Mouse (Mus musculus): ENCODE data around the gene Mrgprf. TPM values are rescaled to one million over a fixed set of nuclear protein-coding genes. Genes with fewer than 3 reads are reported as not detected.

The Mrgprf gene
- polyA plus RNA-seq, 2 experiments: 7.0 to 8.4 TPM

GRCm38 (mm10) chr7:145266011-145266410 is 34.6 kb upstream of the Mrgprf start:
- DNase-seq (ENCODE audit: low spot score) (no peak), ATAC-seq (ENCODE audit: low FRiP score, low read depth) (no peak)
- no peak overlapping the region for H3K4me3 ChIP-seq (replicated peaks; ENCODE audit: low read length)
- H3K9ac ChIP-seq (ENCODE audit: low read depth, low read length, severe bottlenecking): no peak overlapping the region
- H3K36me3 ChIP-seq (ENCODE audit: control insufficient read depth, insufficient read depth, low read length): peaks cover 58% of the 10 kb centered on the region
- no peak overlapping the region for H3K4me2 ChIP-seq (replicated peaks; ENCODE audit: low read depth, low read length, severe bottlenecking)
- no peak for TF ChIP-seq POLR2A (IDR thresholded peaks at IDR 0.05; ENCODE audit: borderline replicate concordance, extremely low read depth, insufficient read depth, insufficient read length)
- no peaks in the 10 kb centered on the region for H3K4me1 ChIP-seq (ENCODE audit: control insufficient read depth, insufficient read depth, low read length)
- 91% methylated on average over 2 of the region's 2 CpGs for WGBS
- H3K9me3 ChIP-seq (ENCODE audit: control insufficient read depth, low read length): no peaks in the 10 kb centered on the region
- H3K27me3 ChIP-seq (ENCODE audit: control insufficient read depth, insufficient read depth, low read length): no peaks in the 10 kb centered on the region
- H3K27ac ChIP-seq (replicated peaks; ENCODE audit: low read depth, low read length): no peak overlapping the region

GRCm38 (mm10) chr7:145268890-145269289 is 31.7 kb upstream of the Mrgprf start:
- no peak overlapping the region for H3K4me2 ChIP-seq (replicated peaks; ENCODE audit: low read depth, low read length, severe bottlenecking)
- no peak overlapping the region for H3K27ac ChIP-seq (replicated peaks; ENCODE audit: low read depth, low read length)
- no peak overlapping the region for H3K9ac ChIP-seq (ENCODE audit: low read depth, low read length, severe bottlenecking)
- DNase-seq (ENCODE audit: low spot score): no peak
- H3K4me3 ChIP-seq (replicated peaks; ENCODE audit: low read length): no peak overlapping the region
- no peak for ATAC-seq (ENCODE audit: low FRiP score, low read depth)
- no peak for TF ChIP-seq POLR2A (IDR thresholded peaks at IDR 0.05; ENCODE audit: borderline replicate concordance, extremely low read depth, insufficient read depth, insufficient read length)
- peaks cover 80% of the 10 kb centered on the region for H3K36me3 ChIP-seq (ENCODE audit: control insufficient read depth, insufficient read depth, low read length)
- no peaks in the 10 kb centered on the region for H3K4me1 ChIP-seq (ENCODE audit: control insufficient read depth, insufficient read depth, low read length)
- no peaks in the 10 kb centered on the region for H3K9me3 ChIP-seq (ENCODE audit: control insufficient read depth, low read length)
- 92% methylated on average over 7 of the region's 7 CpGs for WGBS
- no peaks in the 10 kb centered on the region for H3K27me3 ChIP-seq (ENCODE audit: control insufficient read depth, insufficient read depth, low read length)

GRCm38 (mm10) chr7:145270955-145271354 is 29.7 kb upstream of the Mrgprf start:
- H3K9ac ChIP-seq (ENCODE audit: low read depth, low read length, severe bottlenecking): no peak overlapping the region
- H3K4me2 ChIP-seq (replicated peaks; ENCODE audit: low read depth, low read length, severe bottlenecking): no peak overlapping the region
- TF ChIP-seq POLR2A (IDR thresholded peaks at IDR 0.05; ENCODE audit: borderline replicate concordance, extremely low read depth, insufficient read depth, insufficient read length): no peak
- ATAC-seq (ENCODE audit: low FRiP score, low read depth) (no peak), DNase-seq (ENCODE audit: low spot score) (no peak)
- H3K4me3 ChIP-seq (replicated peaks; ENCODE audit: low read length): no peak overlapping the region
- H3K9me3 ChIP-seq (ENCODE audit: control insufficient read depth, low read length): no peaks in the 10 kb centered on the region
- no peaks in the 10 kb centered on the region for H3K27me3 ChIP-seq (ENCODE audit: control insufficient read depth, insufficient read depth, low read length)
- no peaks in the 10 kb centered on the region for H3K4me1 ChIP-seq (ENCODE audit: control insufficient read depth, insufficient read depth, low read length)
- 94% methylated on average over 5 of the region's 5 CpGs for WGBS
- H3K27ac ChIP-seq (replicated peaks; ENCODE audit: low read depth, low read length): no peak overlapping the region
- peaks cover 86% of the 10 kb centered on the region for H3K36me3 ChIP-seq (ENCODE audit: control insufficient read depth, insufficient read depth, low read length)

GRCm38 (mm10) chr7:145275488-145275887 is 25.1 kb upstream of the Mrgprf start:
- no peak for TF ChIP-seq POLR2A (IDR thresholded peaks at IDR 0.05; ENCODE audit: borderline replicate concordance, extremely low read depth, insufficient read depth, insufficient read length)
- Histone ChIP-seq H3K36me3 (ENCODE audit: control insufficient read depth, insufficient read depth, low read length) (peaks cover 76% of the 10 kb centered on the region), H3K4me2 (replicated peaks; ENCODE audit: low read depth, low read length, severe bottlenecking) (no peak overlapping the region), H3K27ac (replicated peaks; ENCODE audit: low read depth, low read length) (no peak overlapping the region), H3K4me1 (ENCODE audit: control insufficient read depth, insufficient read depth, low read length) (no peaks in the 10 kb centered on the region), H3K9me3 (ENCODE audit: control insufficient read depth, low read length) (no peaks in the 10 kb centered on the region), H3K27me3 (ENCODE audit: control insufficient read depth, insufficient read depth, low read length) (no peaks in the 10 kb centered on the region), H3K4me3 (replicated peaks; ENCODE audit: low read length) (no peak overlapping the region), H3K9ac (ENCODE audit: low read depth, low read length, severe bottlenecking) (no peak overlapping the region)
- no peak for DNase-seq (ENCODE audit: low spot score)
- WGBS: 90% methylated on average over 3 of the region's 3 CpGs
- ATAC-seq (ENCODE audit: low FRiP score, low read depth): no peak

- DNase-seq (ENCODE audit: low spot score) (no peak), ATAC-seq (ENCODE audit: low FRiP score, low read depth) (no peak)
- H3K36me3 ChIP-seq (ENCODE audit: control insufficient read depth, insufficient read depth, low read length): peaks cover 26% of the 10 kb centered on the region
- no peaks in the 10 kb centered on the region for H3K27me3 ChIP-seq (ENCODE audit: control insufficient read depth, insufficient read depth, low read length)
- H3K4me2 ChIP-seq (replicated peaks; ENCODE audit: low read depth, low read length, severe bottlenecking): no peak overlapping the region
- no peak overlapping the region for H3K9ac ChIP-seq (ENCODE audit: low read depth, low read length, severe bottlenecking)
- TF ChIP-seq POLR2A (IDR thresholded peaks at IDR 0.05; ENCODE audit: borderline replicate concordance, extremely low read depth, insufficient read depth, insufficient read length): no peak
- no peaks in the 10 kb centered on the region for H3K9me3 ChIP-seq (ENCODE audit: control insufficient read depth, low read length)
- H3K27ac ChIP-seq (replicated peaks; ENCODE audit: low read depth, low read length): no peak overlapping the region
- no peak overlapping the region for H3K4me3 ChIP-seq (replicated peaks; ENCODE audit: low read length)
- H3K4me1 ChIP-seq (ENCODE audit: control insufficient read depth, insufficient read depth, low read length): peaks cover 17% of the 10 kb centered on the region
- WGBS: 78% methylated on average over 4 of the region's 4 CpGs
Observed at GRCm38 (mm10) chr7:145281396-145281795, 19.2 kb upstream of the Mrgprf start.

GRCm38 (mm10) chr7:145283041-145283440 is 17.6 kb upstream of the Mrgprf start:
- Histone ChIP-seq H3K9me3 (ENCODE audit: control insufficient read depth, low read length) (no peaks in the 10 kb centered on the region), H3K4me3 (replicated peaks; ENCODE audit: low read length) (peak overlapping the region; percentile 56), H3K27ac (replicated peaks; ENCODE audit: low read depth, low read length) (no peak overlapping the region), H3K27me3 (ENCODE audit: control insufficient read depth, insufficient read depth, low read length) (no peaks in the 10 kb centered on the region), H3K4me2 (replicated peaks; ENCODE audit: low read depth, low read length, severe bottlenecking) (peak overlapping the region; percentile 69), H3K9ac (ENCODE audit: low read depth, low read length, severe bottlenecking) (peak overlapping the region; percentile 65), H3K36me3 (ENCODE audit: control insufficient read depth, insufficient read depth, low read length) (peaks cover 11% of the 10 kb centered on the region), H3K4me1 (ENCODE audit: control insufficient read depth, insufficient read depth, low read length) (peaks cover 17% of the 10 kb centered on the region)
- ATAC-seq (ENCODE audit: low FRiP score, low read depth) (no peak), DNase-seq (ENCODE audit: low spot score) (no peak)
- 44% methylated on average over 4 of the region's 4 CpGs for WGBS
- TF ChIP-seq POLR2A (IDR thresholded peaks at IDR 0.05; ENCODE audit: borderline replicate concordance, extremely low read depth, insufficient read depth, insufficient read length): no peak

All from limb, embryonic 14.5 days (tissue).